Mouse (Mus musculus): Measurements from ENCODE around the gene Exoc6.
A peak's percentile ranks its signal among the peaks of the same experiment; 100 is the strongest.
"Not testable (repeated sequence)": the region's sequence is repeated elsewhere in the genome, so short reads cannot be mapped to it uniquely, and the experiment has no call there.

Gene Exoc6

GRCm38 (mm10) chr19:37550101-37551039, at the start of gene Exoc6:
Exoc6 (plus strand) TSS chr19:37550418.
- DNase-seq, result peak; percentile 83

DNA sequence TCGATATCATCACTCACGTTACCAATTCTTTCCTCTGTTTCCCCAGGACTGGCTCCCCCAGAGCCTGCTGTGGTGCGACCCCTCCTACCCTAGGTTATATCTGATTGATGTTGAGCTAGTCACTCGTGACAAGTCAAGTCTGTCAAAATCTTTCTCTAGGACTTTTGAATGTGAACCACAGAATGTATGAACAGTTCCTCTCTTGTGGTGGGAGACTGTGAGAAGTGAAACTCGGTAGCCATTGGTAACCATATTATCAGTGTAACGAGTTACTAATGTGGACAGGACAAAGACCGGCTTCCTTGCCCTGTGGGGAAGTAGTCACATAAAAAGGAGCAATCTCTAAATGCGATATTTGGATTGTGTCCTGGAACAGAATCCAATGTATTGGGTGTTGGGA, 47.2 kb upstream of the Exoc6 start:
- no peak for DNase-seq

DNA sequence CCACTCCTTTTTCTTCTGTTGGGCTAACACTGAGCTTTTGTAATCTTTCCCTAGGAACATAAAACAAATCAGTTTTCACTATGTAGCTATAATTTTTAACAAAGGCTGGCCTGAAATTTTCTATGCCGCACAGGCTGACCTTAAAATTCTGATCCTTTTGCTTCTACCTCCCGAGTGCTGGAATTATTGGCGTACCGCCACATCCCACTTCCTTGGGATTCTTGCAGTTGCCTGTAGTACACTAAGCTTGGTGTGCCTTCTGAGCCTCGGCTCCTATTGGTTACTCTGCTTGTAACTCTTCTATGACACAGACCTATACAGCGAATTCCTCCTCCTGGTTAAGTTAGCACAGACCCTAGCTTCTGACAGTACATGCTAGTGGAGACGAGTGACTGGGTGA, 44.2 kb upstream of the Exoc6 start:
- no peak for DNase-seq

DNA sequence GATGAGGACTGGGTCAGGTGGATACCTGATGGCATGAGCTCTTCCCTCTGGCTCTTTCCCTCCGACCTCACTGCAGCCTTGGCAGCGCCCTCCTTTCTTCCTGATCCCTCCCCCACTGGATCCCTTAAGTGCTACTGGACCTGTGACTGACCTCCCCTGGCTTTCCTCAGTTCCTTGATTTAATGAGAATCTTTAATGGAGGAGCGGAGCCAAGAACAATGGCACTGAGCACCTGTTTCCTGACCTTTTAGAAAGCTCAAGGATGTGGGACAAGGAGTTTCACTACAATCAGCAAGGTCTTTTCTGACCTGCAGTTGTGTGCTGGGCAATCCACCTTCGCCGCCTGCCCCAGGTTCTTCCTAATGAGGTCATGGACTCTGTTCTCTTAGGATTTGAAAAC, 43.6 kb upstream of the Exoc6 start:
- no peak for DNase-seq

GRCm38 (mm10) chr19:37509725-37510124, 40.5 kb upstream of the Exoc6 start:
- DNase-seq, result peak; percentile 39

DNA sequence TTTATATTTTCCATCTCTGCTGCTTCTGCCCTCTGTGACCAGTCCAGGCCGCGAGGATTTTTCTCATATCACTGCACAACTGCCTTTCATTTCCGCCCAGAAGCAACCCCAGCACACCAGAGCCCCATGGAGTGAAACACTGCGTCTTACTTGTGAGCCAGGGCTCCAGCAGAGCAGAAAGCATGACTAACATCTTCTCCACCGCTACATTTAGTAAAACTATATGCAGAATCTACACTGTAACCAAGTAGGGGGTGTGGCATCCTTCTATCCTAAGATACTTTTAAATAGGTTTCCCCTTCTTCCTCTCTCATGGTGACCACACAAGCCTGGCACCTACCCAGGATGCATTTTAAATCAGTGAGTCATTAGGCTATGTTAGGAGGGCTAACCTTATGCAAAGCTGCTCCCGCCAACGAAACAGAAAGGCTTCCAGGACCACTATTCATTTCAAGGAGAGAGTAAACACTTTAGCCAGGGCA, 35.4 kb upstream of the Exoc6 start:
- no peak for DNase-seq

GRCm38 (mm10) chr19:37517419-37517818, 32.8 kb upstream of the Exoc6 start:
- DNase-seq, result no peak

GRCm38 (mm10) chr19:37520740-37521433, 29.3 kb upstream of the Exoc6 start:
- no peak for DNase-seq

DNA sequence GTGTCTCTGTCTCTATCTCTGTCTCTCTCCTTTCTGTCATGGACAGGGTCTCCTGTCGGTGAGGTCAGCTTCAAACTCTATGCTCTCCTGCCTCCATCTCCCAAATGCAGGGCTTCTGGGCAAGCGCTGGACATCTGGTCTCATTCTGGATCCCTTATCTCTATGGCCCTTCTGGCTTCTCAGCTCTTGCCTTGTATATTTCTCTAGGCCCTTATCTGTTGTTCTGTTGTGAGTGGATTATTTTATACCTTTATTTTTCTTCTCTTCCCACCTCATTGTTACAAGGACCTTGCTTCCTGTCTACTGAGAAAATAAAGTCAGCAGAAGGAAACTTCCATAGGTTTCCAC, 28.8 kb upstream of the Exoc6 start:
- DNase-seq, result no peak

GRCm38 (mm10) chr19:37523280-37524062, 26.7 kb upstream of the Exoc6 start:
- no peak for DNase-seq

DNA sequence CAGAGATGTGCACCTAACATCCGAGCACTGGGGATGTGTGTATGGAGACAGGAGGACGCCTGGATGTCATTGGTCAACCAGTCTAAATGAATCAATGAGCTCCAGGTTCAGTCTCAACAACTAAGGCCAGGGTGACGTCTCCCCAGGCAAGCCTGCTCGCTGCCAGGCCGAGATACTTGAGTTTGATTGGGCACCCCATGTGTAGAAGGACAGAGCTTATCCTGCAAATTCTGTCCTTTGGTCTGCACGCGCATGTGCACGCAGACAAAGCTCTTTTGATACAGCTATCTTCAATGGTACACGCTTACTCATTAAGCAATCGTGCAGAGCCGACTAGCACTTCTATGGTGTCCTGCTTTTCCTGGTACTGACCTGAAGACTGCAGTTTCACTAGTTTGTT, 24.3 kb upstream of the Exoc6 start:
- no peak for DNase-seq

DNA sequence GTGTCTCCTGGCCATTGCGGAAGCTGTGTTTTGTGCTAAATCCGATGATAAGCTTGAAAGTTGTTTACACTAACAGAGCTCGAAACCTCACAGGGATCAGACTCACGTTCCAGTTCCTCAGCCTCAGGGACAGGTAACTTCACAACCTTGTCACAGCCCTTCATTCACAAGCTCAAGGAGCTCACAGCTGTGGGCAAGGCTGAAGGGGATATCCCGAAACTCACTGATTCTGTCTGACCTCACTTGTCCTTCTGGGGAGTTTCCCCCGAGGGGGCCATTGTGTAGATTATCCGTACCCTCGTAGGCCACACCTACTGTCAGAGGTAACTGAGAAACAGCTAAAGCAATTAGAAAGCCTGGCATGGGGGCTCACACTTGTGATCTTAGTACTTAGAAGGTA, 23.4 kb upstream of the Exoc6 start:
- DNase-seq, result no peak

- not testable (repeated sequence) for DNase-seq
These were observed 22.5 kb upstream of the Exoc6 start for GRCm38 (mm10) chr19:37527736-37528135.

DNA sequence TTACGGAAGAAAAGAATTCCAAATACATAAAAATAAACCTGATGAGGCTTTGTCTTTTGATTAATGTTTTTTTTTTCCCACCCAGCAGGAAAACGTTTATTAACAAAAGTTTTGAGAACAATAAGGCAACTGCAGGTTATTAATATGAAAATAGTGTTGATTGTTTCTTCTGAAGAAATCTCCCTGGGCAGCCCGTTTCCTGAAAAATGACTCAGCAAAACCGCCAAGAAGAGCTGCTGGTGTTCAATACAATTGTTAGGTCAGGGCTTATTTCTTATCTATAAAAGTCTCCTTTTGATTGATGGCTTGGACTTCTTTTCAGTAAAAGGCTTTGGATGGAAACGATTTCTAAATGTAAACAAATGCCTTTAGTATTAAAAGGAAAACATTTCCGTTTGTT, 21.6 kb upstream of the Exoc6 start:
- DNase-seq, result no peak

- DNase-seq, result no peak
These were observed 20.9 kb upstream of the Exoc6 start for GRCm38 (mm10) chr19:37529296-37529695.

GRCm38 (mm10) chr19:37529975-37530515, 20.2 kb upstream of the Exoc6 start:
- DNase-seq, result no peak

- no peak for DNase-seq
These were observed 19.6 kb upstream of the Exoc6 start for GRCm38 (mm10) chr19:37530601-37531000.

GRCm38 (mm10) chr19:37531200-37531845, 18.9 kb upstream of the Exoc6 start:
- peak; percentile 4 for DNase-seq

GRCm38 (mm10) chr19:37533196-37533595, 17.0 kb upstream of the Exoc6 start:
- DNase-seq, result no peak

GRCm38 (mm10) chr19:37534737-37535365, 15.4 kb upstream of the Exoc6 start:
- no peak for DNase-seq

- DNase-seq, result no peak
These were observed 13.8 kb upstream of the Exoc6 start for GRCm38 (mm10) chr19:37536426-37536825.

DNA sequence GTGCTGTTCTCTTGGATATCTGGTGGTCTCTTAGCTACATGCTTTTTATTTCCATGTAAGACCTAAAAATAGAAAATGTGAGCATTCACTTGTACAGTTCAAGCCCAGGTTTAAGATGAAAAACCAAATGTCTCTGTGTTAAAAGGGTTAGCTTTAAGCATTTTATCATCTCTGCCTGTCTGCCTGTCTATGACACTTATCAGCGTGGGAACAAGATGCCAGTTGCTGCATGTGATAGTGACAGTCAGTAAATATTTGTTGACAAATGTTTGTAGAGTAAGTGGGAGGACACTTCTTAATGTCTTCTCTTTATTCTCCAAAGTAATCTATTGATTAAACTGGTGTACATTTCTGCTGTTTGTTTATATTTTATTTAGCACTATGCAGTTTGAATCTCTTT, 12.5 kb upstream of the Exoc6 start:
- DNase-seq, result no peak
